Mouse (Mus musculus): ENCODE data around the gene Fat3. TPM values are rescaled to one million over a fixed set of nuclear protein-coding genes. Genes with fewer than 3 reads are reported as not detected.

Fat3 gene
- polyA plus RNA-seq, 1 experiment from 2014 or later: 0.20 TPM

DNA sequence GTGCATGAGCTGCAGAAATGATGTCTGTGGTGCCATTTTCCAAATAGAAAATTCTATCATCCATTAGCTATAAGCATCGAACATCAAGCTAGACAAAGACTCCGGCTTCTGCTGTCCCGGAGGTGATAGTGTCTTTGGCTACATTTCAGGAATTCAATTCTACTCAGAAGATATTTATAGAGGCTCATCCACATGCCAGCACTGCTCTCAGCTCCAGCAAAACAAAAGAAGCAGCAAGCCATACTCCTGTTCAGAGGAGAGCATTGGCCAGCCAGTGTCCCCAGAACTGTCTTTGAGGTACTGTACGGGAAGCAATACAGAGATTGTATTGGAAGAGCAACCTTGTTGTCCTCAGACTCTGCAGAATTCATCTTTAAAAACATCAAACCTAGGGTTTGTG lies 59.2 kb downstream of the Fat3 start:
- 78% methylated on average over 4 of the region's 4 CpGs for WGBS
- no peak overlapping the region for H3K9ac ChIP-seq (ENCODE audit: low read depth, low read length)
- no peak overlapping the region for H3K4me3 ChIP-seq (ENCODE audit: low read depth, low read length)
- no peaks in the 10 kb centered on the region for H3K36me3 ChIP-seq (ENCODE audit: control insufficient read depth, insufficient read depth)
- H3K27me3 ChIP-seq (replicated peaks; ENCODE audit: control insufficient read depth, insufficient read depth, low read length): no peaks in the 10 kb centered on the region
- no peak overlapping the region for H3K4me2 ChIP-seq (replicated peaks; ENCODE audit: low read depth)
- no peaks in the 10 kb centered on the region for H3K9me3 ChIP-seq (ENCODE audit: control insufficient read depth)
- H3K4me1 ChIP-seq (replicated peaks; ENCODE audit: control insufficient read depth, insufficient read depth, low read length): no peaks in the 10 kb centered on the region
- no peak overlapping the region for H3K27ac ChIP-seq (ENCODE audit: low read depth, low read length)
- no peak for ATAC-seq
- no peak for TF ChIP-seq CTCF (IDR thresholded peaks at IDR 0.05; ENCODE audit: low read depth)

DNA sequence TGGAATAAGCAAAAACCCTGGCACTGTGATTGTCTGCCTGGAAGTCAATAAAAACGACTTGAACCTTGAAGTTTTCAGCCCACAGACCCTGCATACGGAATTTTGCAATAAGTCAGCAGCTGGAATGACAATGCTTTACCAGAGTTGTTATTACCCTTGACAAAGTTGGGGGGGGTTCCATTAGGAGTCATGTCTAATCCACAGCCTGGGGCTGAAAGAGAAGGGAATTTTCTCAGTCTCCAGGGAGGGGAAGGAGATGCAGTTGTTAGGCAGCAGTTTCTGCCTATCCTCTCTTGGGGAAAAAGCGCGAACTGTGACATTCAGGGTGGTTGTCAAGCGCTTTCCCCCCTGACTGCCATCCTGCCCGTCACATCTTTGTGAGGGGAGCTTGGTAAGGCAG lies 60.4 kb downstream of the Fat3 start:
- TF ChIP-seq CTCF (IDR thresholded peaks at IDR 0.05; ENCODE audit: low read depth): no peak
- ATAC-seq: no peak

DNA sequence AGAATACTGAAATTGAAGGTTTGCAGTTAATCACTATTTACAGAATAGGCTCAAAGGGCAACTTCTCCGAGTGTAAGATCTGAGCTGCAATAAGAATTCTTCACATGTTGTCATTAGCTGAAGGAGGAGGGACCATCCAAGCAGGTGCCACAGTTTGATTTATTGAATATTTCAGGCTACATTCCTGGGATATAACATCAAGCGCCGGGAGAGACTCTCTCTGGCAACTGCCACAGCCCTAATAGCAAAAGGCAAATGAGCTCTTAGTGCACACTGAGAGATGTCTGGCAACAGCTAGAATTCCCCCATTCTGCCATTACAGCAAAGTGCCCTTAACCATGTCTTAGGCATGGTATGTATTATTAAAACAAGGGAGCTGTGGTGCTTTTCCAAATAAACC lies 61.1 kb downstream of the Fat3 start:
- Histone ChIP-seq H3K4me1 (replicated peaks; ENCODE audit: control insufficient read depth, insufficient read depth, low read length) (no peaks in the 10 kb centered on the region), H3K27me3 (replicated peaks; ENCODE audit: control insufficient read depth, insufficient read depth, low read length) (no peaks in the 10 kb centered on the region), H3K36me3 (ENCODE audit: control insufficient read depth, insufficient read depth) (no peaks in the 10 kb centered on the region), H3K9me3 (ENCODE audit: control insufficient read depth) (no peaks in the 10 kb centered on the region), H3K4me2 (replicated peaks; ENCODE audit: low read depth) (no peak overlapping the region), H3K9ac (ENCODE audit: low read depth, low read length) (no peak overlapping the region), H3K27ac (ENCODE audit: low read depth, low read length) (no peak overlapping the region), H3K4me3 (ENCODE audit: low read depth, low read length) (no peak overlapping the region)
- WGBS: 15% methylated on average over 3 of the region's 3 CpGs
- no peak for TF ChIP-seq CTCF (IDR thresholded peaks at IDR 0.05; ENCODE audit: low read depth)
- ATAC-seq: no peak

More for the DNA sequence above, 60.4 kb downstream of the Fat3 start:
- Histone ChIP-seq H3K27ac (ENCODE audit: low read depth, low read length) (no peak overlapping the region), H3K36me3 (ENCODE audit: control insufficient read depth, insufficient read depth) (no peaks in the 10 kb centered on the region), H3K4me2 (replicated peaks; ENCODE audit: low read depth) (no peak overlapping the region), H3K9me3 (ENCODE audit: control insufficient read depth) (no peaks in the 10 kb centered on the region), H3K4me1 (replicated peaks; ENCODE audit: control insufficient read depth, insufficient read depth, low read length) (no peaks in the 10 kb centered on the region), H3K27me3 (replicated peaks; ENCODE audit: control insufficient read depth, insufficient read depth, low read length) (no peaks in the 10 kb centered on the region), H3K9ac (ENCODE audit: low read depth, low read length) (no peak overlapping the region), H3K4me3 (ENCODE audit: low read depth, low read length) (no peak overlapping the region)
- 68% methylated on average over 6 of the region's 6 CpGs for WGBS

DNA sequence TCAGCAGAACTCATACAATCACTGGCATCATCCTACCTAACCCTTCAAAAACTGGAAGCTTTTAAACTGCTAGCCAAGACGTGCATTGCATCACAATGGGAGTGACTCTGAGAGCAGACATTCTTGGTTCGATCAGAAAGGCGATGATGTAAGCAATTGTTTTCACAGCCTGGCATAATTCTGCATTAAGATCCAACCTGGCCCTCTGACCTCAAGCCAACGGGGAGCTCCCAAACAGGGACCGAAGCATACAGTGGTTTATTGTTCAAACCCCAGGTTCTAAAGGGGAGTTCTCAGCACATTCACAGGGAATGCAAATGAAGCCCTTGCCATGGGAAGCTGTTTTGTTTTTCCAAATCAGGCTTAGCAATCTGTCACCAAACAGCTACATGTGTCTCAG lies 63.3 kb downstream of the Fat3 start:
- 68% methylated on average over 5 of the region's 5 CpGs for WGBS
- no peak for TF ChIP-seq CTCF (IDR thresholded peaks at IDR 0.05; ENCODE audit: low read depth)
- no peak for ATAC-seq

DNA sequence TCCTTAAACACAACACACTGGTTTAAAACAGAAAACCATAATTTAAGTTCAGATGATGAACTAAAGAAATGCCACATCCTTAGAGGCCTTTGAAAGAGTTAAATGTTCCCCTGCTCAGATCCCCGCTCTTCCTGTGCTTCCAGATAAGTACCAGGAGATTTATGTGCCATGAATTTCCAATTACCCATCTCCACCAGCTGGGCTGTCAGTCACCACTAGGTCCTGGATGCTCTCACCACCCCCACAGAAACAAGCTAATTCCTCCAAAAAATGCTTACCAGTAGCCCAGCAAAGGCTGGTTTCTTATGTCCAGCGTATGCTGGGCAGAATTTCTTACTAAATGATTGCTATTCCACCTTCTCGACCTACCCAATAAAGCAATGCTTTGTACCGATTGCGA lies 72.5 kb downstream of the Fat3 start:
- ATAC-seq: no peak
- Histone ChIP-seq H3K4me3 (ENCODE audit: low read depth, low read length) (no peak overlapping the region), H3K4me1 (replicated peaks; ENCODE audit: control insufficient read depth, insufficient read depth, low read length) (no peaks in the 10 kb centered on the region), H3K9me3 (ENCODE audit: control insufficient read depth) (no peaks in the 10 kb centered on the region), H3K36me3 (ENCODE audit: control insufficient read depth, insufficient read depth) (no peaks in the 10 kb centered on the region), H3K27ac (ENCODE audit: low read depth, low read length) (no peak overlapping the region), H3K27me3 (replicated peaks; ENCODE audit: control insufficient read depth, insufficient read depth, low read length) (no peaks in the 10 kb centered on the region), H3K9ac (ENCODE audit: low read depth, low read length) (no peak overlapping the region), H3K4me2 (replicated peaks; ENCODE audit: low read depth) (no peak overlapping the region)
- 85% methylated on average over 5 of the region's 5 CpGs for WGBS
- no peak for TF ChIP-seq CTCF (IDR thresholded peaks at IDR 0.05; ENCODE audit: low read depth)

More for the DNA sequence above, 63.3 kb downstream of the Fat3 start:
- Histone ChIP-seq H3K27ac (ENCODE audit: low read depth, low read length) (no peak overlapping the region), H3K4me3 (ENCODE audit: low read depth, low read length) (no peak overlapping the region), H3K4me2 (replicated peaks; ENCODE audit: low read depth) (no peak overlapping the region), H3K9ac (ENCODE audit: low read depth, low read length) (no peak overlapping the region), H3K27me3 (replicated peaks; ENCODE audit: control insufficient read depth, insufficient read depth, low read length) (no peaks in the 10 kb centered on the region), H3K9me3 (ENCODE audit: control insufficient read depth) (no peaks in the 10 kb centered on the region), H3K4me1 (replicated peaks; ENCODE audit: control insufficient read depth, insufficient read depth, low read length) (no peaks in the 10 kb centered on the region), H3K36me3 (ENCODE audit: control insufficient read depth, insufficient read depth) (no peaks in the 10 kb centered on the region)

DNA sequence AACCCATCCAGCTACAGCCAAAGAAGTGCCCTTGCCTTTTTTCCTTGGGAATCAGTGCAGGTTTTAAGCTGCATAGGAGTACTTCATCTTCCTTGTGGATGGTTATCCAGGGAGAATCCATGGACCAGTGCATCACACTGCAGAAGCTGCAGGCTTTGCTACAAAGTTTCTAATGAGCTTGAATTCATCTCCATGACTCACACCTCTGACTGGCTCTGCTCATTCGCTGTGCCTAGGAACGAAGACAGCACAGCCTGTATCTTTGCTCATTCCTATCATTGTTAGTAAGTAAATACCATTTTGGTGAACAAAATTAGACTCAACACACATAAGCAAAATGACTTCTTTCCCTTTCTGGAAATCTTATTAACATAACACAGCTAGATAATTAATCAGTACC lies 78.4 kb downstream of the Fat3 start:
- ATAC-seq: no peak
- Histone ChIP-seq H3K4me2 (replicated peaks; ENCODE audit: low read depth) (no peak overlapping the region), H3K27me3 (replicated peaks; ENCODE audit: control insufficient read depth, insufficient read depth, low read length) (no peaks in the 10 kb centered on the region), H3K27ac (ENCODE audit: low read depth, low read length) (no peak overlapping the region), H3K36me3 (ENCODE audit: control insufficient read depth, insufficient read depth) (no peaks in the 10 kb centered on the region), H3K4me3 (ENCODE audit: low read depth, low read length) (no peak overlapping the region), H3K4me1 (replicated peaks; ENCODE audit: control insufficient read depth, insufficient read depth, low read length) (no peaks in the 10 kb centered on the region), H3K9me3 (ENCODE audit: control insufficient read depth) (no peaks in the 10 kb centered on the region), H3K9ac (ENCODE audit: low read depth, low read length) (no peak overlapping the region)
- 83% methylated on average over 2 of the region's 2 CpGs for WGBS
- no peak for TF ChIP-seq CTCF (IDR thresholded peaks at IDR 0.05; ENCODE audit: low read depth)

DNA sequence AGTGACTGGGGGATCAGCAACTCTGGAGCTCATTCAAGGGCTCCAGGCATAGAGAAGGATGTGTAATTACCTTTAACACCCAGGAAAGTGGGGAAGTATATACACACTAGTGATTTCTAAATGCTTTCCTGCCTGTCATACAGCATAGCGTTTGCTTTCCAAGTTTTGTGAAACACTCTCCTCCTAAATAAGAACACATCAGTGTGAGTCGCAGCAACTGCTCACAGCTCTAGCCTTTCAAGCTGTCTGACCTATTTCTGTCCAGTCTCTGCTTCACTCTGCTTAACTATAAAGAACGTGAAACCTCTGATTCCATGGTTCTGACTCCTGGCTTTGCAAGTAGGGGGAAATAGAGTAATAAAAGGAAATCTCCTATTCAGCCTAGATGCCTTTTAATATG lies 98.3 kb downstream of the Fat3 start:
- Histone ChIP-seq H3K4me2 (replicated peaks; ENCODE audit: low read depth) (no peak overlapping the region), H3K36me3 (ENCODE audit: control insufficient read depth, insufficient read depth) (no peaks in the 10 kb centered on the region), H3K9ac (ENCODE audit: low read depth, low read length) (no peak overlapping the region), H3K27ac (ENCODE audit: low read depth, low read length) (no peak overlapping the region), H3K9me3 (ENCODE audit: control insufficient read depth) (no peaks in the 10 kb centered on the region), H3K4me3 (ENCODE audit: low read depth, low read length) (no peak overlapping the region), H3K4me1 (replicated peaks; ENCODE audit: control insufficient read depth, insufficient read depth, low read length) (no peaks in the 10 kb centered on the region), H3K27me3 (replicated peaks; ENCODE audit: control insufficient read depth, insufficient read depth, low read length) (no peaks in the 10 kb centered on the region)
- TF ChIP-seq CTCF (IDR thresholded peaks at IDR 0.05; ENCODE audit: low read depth): no peak
- no peak for ATAC-seq
- WGBS: 76% methylated on average over 3 of the region's 3 CpGs
